Mouse (Mus musculus) spleen, adult 2 months (tissue): ENCODE results near the gene Sf3b3. TPM values are rescaled to one million over a fixed set of nuclear protein-coding genes. Genes with fewer than 3 reads are reported as not detected.

Source experiments
- DNase-seq, 2 experiments: peaks; one replicate each; pipeline versions ENCODE4 v3.0.0 to v3.0.0-alpha.2; 2012 to 2021; ENCODE audit warnings: low spot score in 2 of 2, low read depth in 1 of 2
- H3K27ac ChIP-seq: fragments of 200-500 bp; 2 replicates; pipeline ENCODE4 v1.5.1; 2012; ENCODE audit warnings: low read length, inconsistent platforms; ENCODE audit not compliant: insufficient read depth
- H3K27me3 ChIP-seq: fragments of 200-500 bp; 2 replicates; pipeline ENCODE4 v1.6.1; 2012; ENCODE audit warnings: mild to moderate bottlenecking, moderate library complexity, low read length, inconsistent platforms; ENCODE audit not compliant: control insufficient read depth, insufficient read depth
- H3K36me3 ChIP-seq: fragments of 200-500 bp; 2 replicates; pipeline ENCODE4 v1.6.1; 2012; ENCODE audit warnings: mild to moderate bottlenecking, low read length, inconsistent platforms; ENCODE audit not compliant: control insufficient read depth, insufficient read depth
- H3K4me1 ChIP-seq: fragments of 200-500 bp; 2 replicates; pipeline ENCODE4 v1.6.1; 2011; ENCODE audit warnings: inconsistent platforms; ENCODE audit not compliant: control insufficient read depth, insufficient read depth, insufficient read length
- H3K4me3 ChIP-seq: fragments of 200-500 bp; 2 replicates; pipeline ENCODE4 v1.5.1; 2011; ENCODE audit warnings: mild to moderate bottlenecking, inconsistent platforms; ENCODE audit not compliant: insufficient read depth, insufficient read length; ENCODE audit errors: extremely low read depth
- CTCF ChIP-seq: fragments of 200-500 bp; IDR thresholded peaks from 2 replicates; pipeline ENCODE4 v1.5.1; 2011; ENCODE audit warnings: mild to moderate bottlenecking, inconsistent platforms; ENCODE audit not compliant: insufficient read depth, insufficient read length, insufficient replicate concordance; ENCODE audit errors: extremely low read depth
- POLR2A ChIP-seq: fragments of 200-500 bp; IDR thresholded peaks from 2 replicates; pipeline ENCODE4 v1.6.1; 2011; ENCODE audit warnings: low read depth, low read length, inconsistent platforms
- WGBS: fragments of 180-500 bp; shearing (Covaris S2); methylation state at CpG from one replicate; pipeline ENCODE4 v1.1.7; 2018; 5-methylcytosine and 5-hydroxymethylcytosine counted together
- polyA plus RNA-seq: library from polyadenylated mRNA; depleted of rRNA; stranded (reverse); fragments of >200 nt; gene quantifications from 2 replicates; pipeline ENCODE4 v1.2.3, GENCODE M21; 2012

The Sf3b3 gene
- polyA plus RNA-seq, 1 experiment, result 30.5 TPM

GRCm38 (mm10) chr8:110809831-110810230, 36.8 kb downstream of the Sf3b3 start:
- Histone ChIP-seq H3K4me3 (no peak overlapping the region), H3K36me3 (peaks cover 44% of the 10 kb centered on the region), H3K27ac (no peak overlapping the region), H3K4me1 (no peaks in the 10 kb centered on the region), H3K27me3 (no peaks in the 10 kb centered on the region)
- 66% methylated on average over 2 of the region's 2 CpGs for WGBS
- no peak for TF ChIP-seq CTCF
- no peak for TF ChIP-seq POLR2A
- no peak for DNase-seq

GRCm38 (mm10) chr8:110808495-110809472, 37.8 kb downstream of the Sf3b3 start:
- Histone ChIP-seq H3K27ac (no peak overlapping the region), H3K27me3 (no peaks in the 10 kb centered on the region), H3K4me1 (no peaks in the 10 kb centered on the region), H3K4me3 (no peak overlapping the region), H3K36me3 (peaks cover 35% of the 10 kb centered on the region)
- TF ChIP-seq POLR2A, result no peak
- TF ChIP-seq CTCF, result no peak
- WGBS, result 82% methylated on average over 13 of the region's 13 CpGs
- no peak for DNase-seq

- Histone ChIP-seq H3K27me3 (no peaks in the 10 kb centered on the region), H3K4me1 (no peaks in the 10 kb centered on the region), H3K27ac (no peak overlapping the region), H3K4me3 (no peak overlapping the region), H3K36me3 (peaks cover 13% of the 10 kb centered on the region)
- no peak for DNase-seq
- 67% methylated on average over 1 of the region's 1 CpGs for WGBS
- TF ChIP-seq POLR2A (no peak), CTCF (no peak)
Measured at GRCm38 (mm10) chr8:110806146-110806545, 40.4 kb downstream of the Sf3b3 start.

- WGBS, result 46% methylated on average over 12 of the region's 12 CpGs
- DNase-seq, result no peak
- Histone ChIP-seq H3K4me3 (0 out of 2 replicates have a peak within 1 kb of the TSS, but pooled peaks have one; percentile 12), H3K4me1 (no peaks in the 10 kb centered on the region), H3K27me3 (no peaks in the 10 kb centered on the region), H3K27ac (0 out of 2 replicates have a peak within 1 kb of the TSS, but pooled peaks have one; percentile 1), H3K36me3 (peaks cover 11% of the 10 kb centered on the region)
- TF ChIP-seq POLR2A (no peak), CTCF (no peak)
Measured at GRCm38 (mm10) chr8:110805669-110806068, 40.9 kb downstream of the Sf3b3 start, which contains the start of gene Il34. TSS of gene Il34 (minus strand) at chr8:110805924.

- 43% methylated on average over 3 of the region's 3 CpGs for WGBS
- H3K4me3 ChIP-seq, result no peak overlapping the region
- H3K4me1 ChIP-seq, result no peaks in the 10 kb centered on the region
- TF ChIP-seq POLR2A (no peak), CTCF (no peak)
- no peaks in the 10 kb centered on the region for H3K27me3 ChIP-seq
- H3K36me3 ChIP-seq, result peaks cover 5% of the 10 kb centered on the region; the same call in 1 of the 2 replicates
- H3K27ac ChIP-seq, result no peak overlapping the region
- DNase-seq, result no peak
Measured at GRCm38 (mm10) chr8:110804825-110805514, 41.6 kb downstream of the Sf3b3 start.

GRCm38 (mm10) chr8:110803856-110804255, 42.7 kb downstream of the Sf3b3 start:
- 74% methylated on average over 9 of the region's 9 CpGs for WGBS
- Histone ChIP-seq H3K4me3 (no peak overlapping the region), H3K27ac (no peak overlapping the region), H3K4me1 (no peaks in the 10 kb centered on the region), H3K36me3 (no peaks in the 10 kb centered on the region), H3K27me3 (no peaks in the 10 kb centered on the region)
- no peak for DNase-seq
- no peak for TF ChIP-seq POLR2A
